ENCODE assay signal across 18 mouse cellular contexts in the genomic region with DNA sequence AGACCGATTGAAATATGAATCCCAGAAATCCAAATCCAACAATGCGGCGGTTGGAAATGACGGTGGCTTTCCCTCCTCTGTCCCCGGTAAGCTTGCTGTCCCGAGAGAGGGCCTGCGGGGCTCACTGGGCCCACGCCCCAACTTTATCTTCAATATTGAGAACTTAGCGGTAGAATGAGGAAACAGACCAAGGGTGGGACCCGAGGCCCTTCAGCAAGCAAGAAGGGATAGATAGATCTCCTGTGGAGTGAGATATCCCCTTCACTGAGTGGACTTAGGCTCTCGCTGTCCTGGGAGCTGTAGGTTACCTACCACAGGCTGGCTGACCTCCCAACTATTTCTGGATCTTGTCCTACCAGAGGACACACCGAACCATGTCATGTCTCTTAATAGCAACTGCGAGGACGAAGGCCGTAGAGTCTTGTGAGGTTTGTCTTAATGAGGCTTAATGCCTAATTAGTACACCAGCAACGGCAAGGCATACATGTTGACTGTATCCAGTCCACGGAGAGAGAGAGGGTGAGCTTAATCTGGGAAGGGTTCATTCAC. TPM values are rescaled to one million over a fixed set of nuclear protein-coding genes. Genes with fewer than 3 reads are reported as not detected.
DNase-seq lines count a peak whose midpoint lies in the region; ATAC-seq lines count a peak whose summit lies in the region.
"Had no signal": no experiment of that assay in that cellular context is flagged by ENCODE, and none has a peak within 500 bp of the region (broad histone marks: within the 10 kb centered on the region; RNA-seq: fewer than 3 reads in every experiment).

No protein-coding gene starts in this region.

- H3K36me3 ChIP-seq in heart, embryonic 10.5 days: peaks cover 23% of the 10 kb centered on the region
- peaks cover 41% of the 10 kb centered on the region for H3K36me3 ChIP-seq in midbrain, embryonic 10.5 days
- peaks cover 31% of the 10 kb centered on the region for H3K36me3 ChIP-seq in midbrain, embryonic 14.5 days (ENCODE audit: control insufficient read depth, insufficient read depth, low read length)

- H3K4me3 ChIP-seq in heart, embryonic 10.5 days: no peak overlapping the region
- no peak overlapping the region for H3K4me3 ChIP-seq in midbrain, embryonic 10.5 days
- H3K4me3 ChIP-seq in midbrain, embryonic 14.5 days (replicated peaks; ENCODE audit: low read depth, low read length): no peak overlapping the region
- H3K4me3 ChIP-seq: embryonic facial prominence, embryonic 12.5 days; forebrain, embryonic 15.5 days; heart, embryonic 13.5 days; hindbrain, embryonic 15.5 days had no signal

- peaks cover 42% of the 10 kb centered on the region for H3K4me1 ChIP-seq in heart, embryonic 10.5 days
- peaks cover 93% of the 10 kb centered on the region for H3K4me1 ChIP-seq in midbrain, embryonic 10.5 days
- peaks cover 37% of the 10 kb centered on the region for H3K4me1 ChIP-seq in midbrain, embryonic 14.5 days (ENCODE audit: control insufficient read depth, insufficient read depth, low read length)

- no peaks in the 10 kb centered on the region for H3K9me3 ChIP-seq in heart, embryonic 10.5 days
- no peaks in the 10 kb centered on the region for H3K9me3 ChIP-seq in midbrain, embryonic 10.5 days (replicated peaks)
- H3K9me3 ChIP-seq in midbrain, embryonic 14.5 days (ENCODE audit: control insufficient read depth, low read length): no peaks in the 10 kb centered on the region
- H3K9me3 ChIP-seq: embryonic facial prominence, embryonic 12.5 days; forebrain, embryonic 15.5 days; heart, embryonic 13.5 days; hindbrain, embryonic 15.5 days had no signal

- no peak overlapping the region for H3K9ac ChIP-seq in midbrain, embryonic 14.5 days (replicated peaks; ENCODE audit: low read length)
- H3K9ac ChIP-seq: embryonic facial prominence, embryonic 12.5 days; forebrain, embryonic 15.5 days; heart, embryonic 13.5 days; hindbrain, embryonic 15.5 days had no signal

- DNase-seq in gastrocnemius, adult 18-20 months (ENCODE audit: low spot score): peak; percentile 75
- no peak for DNase-seq in gastrocnemius, postnatal 25 days
- DNase-seq in heart, adult 18-20 months: peak; percentile 62 to 71
- DNase-seq in heart, embryonic 10.5 days (ENCODE audit: low spot score): no peak
- DNase-seq in midbrain, embryonic 10.5 days (ENCODE audit: low spot score): no peak
- DNase-seq in midbrain, embryonic 14.5 days: no peak
- DNase-seq: adrenal gland, adult 2 months; adrenal gland, postnatal 36 days; cerebellum, adult 11 months; cerebellum, adult 9-10 months; cerebellum, postnatal 25 days; kidney, adult 2 months had no signal

- ATAC-seq in midbrain, embryonic 14.5 days (ENCODE audit: low FRiP score, low TSS enrichment): no peak
- ATAC-seq in megakaryocyte, adult 5-6 weeks (ENCODE audit: poor library complexity, severe bottlenecking): no peak
- ATAC-seq: forebrain, embryonic 15.5 days; intestine, embryonic 16.5 days had no signal

- H3K27me3 ChIP-seq in heart, embryonic 10.5 days (ENCODE audit: insufficient read depth, poor library complexity, severe bottlenecking): peaks cover 9% of the 10 kb centered on the region; the same call in 1 of the 2 replicates
- peaks cover 24% of the 10 kb centered on the region; the same call in 1 of the 2 replicates for H3K27me3 ChIP-seq in midbrain, embryonic 10.5 days (ENCODE audit: low read depth, poor library complexity, severe bottlenecking)
- peaks cover 1% of the 10 kb centered on the region for H3K27me3 ChIP-seq in midbrain, embryonic 14.5 days (ENCODE audit: control insufficient read depth, insufficient read depth, low read length)
- H3K27me3 ChIP-seq: embryonic facial prominence, embryonic 12.5 days; forebrain, embryonic 15.5 days; hindbrain, embryonic 15.5 days had no signal

- H3K27ac ChIP-seq in heart, embryonic 10.5 days: no peak overlapping the region
- H3K27ac ChIP-seq in midbrain, embryonic 10.5 days (replicated peaks): peak overlapping the region; percentile 55
- H3K27ac ChIP-seq in midbrain, embryonic 14.5 days (replicated peaks; ENCODE audit: low read depth, low read length): no peak overlapping the region
- H3K27ac ChIP-seq: embryonic facial prominence, embryonic 12.5 days; forebrain, embryonic 15.5 days; heart, embryonic 13.5 days; hindbrain, embryonic 15.5 days had no signal

- no peak overlapping the region for H3K4me2 ChIP-seq in midbrain, embryonic 14.5 days (ENCODE audit: low read length)
- H3K4me2 ChIP-seq: embryonic facial prominence, embryonic 12.5 days; forebrain, embryonic 15.5 days; heart, embryonic 13.5 days; hindbrain, embryonic 15.5 days had no signal

- 79% methylated on average over 17 of the region's 17 CpGs for WGBS in heart, embryonic 10.5 days
- WGBS in midbrain, embryonic 10.5 days: 90% methylated on average over 17 of the region's 17 CpGs
- WGBS in midbrain, embryonic 14.5 days: 87% methylated on average over 17 of the region's 17 CpGs

RNA-seq across cellular contexts. Expression of a gene that starts 19.5 kb away (rescaled TPM):
- 100 to 1,000 TPM; 147 to 169 TPM for total RNA-seq in gastrocnemius, adult 18-20 months (2021)
- 100 to 1,000 TPM; 126 to 133 TPM for total RNA-seq in gastrocnemius, postnatal 25 days (2021)
- total RNA-seq in heart, adult 18-20 months (2021): 100 to 1,000 TPM; 327 to 375 TPM
- 74.6 and 82.3 TPM in 2 replicates for polyA plus RNA-seq in heart, embryonic 10.5 days (2016; fragmentation: Nextera tagmentation; extraction: Ambion mirVana)
- polyA plus RNA-seq in midbrain, embryonic 10.5 days (2016; fragmentation: Nextera tagmentation; extraction: Ambion mirVana): 70.6 and 78.8 TPM in 2 replicates
- 67.9 and 70.0 TPM in 2 replicates for polyA plus RNA-seq in midbrain, embryonic 14.5 days (2014; fragmentation: Nextera tagmentation; extraction: Ambion mirVana)
- 59.0 and 62.2 TPM in 2 replicates for total RNA-seq in megakaryocyte, adult 5-6 weeks (2015)
- 39.4 and 73.3 TPM in 2 replicates for total RNA-seq in megakaryocyte, adult 5-6 weeks (2017)

Comparison
In these comparisons a context has a peak if more than half of its experiments do, and no peak if none do; other contexts are left out.
1. DNase-seq: peak in gastrocnemius, adult 18-20 months (single experiment) and heart, adult 18-20 months (2 of 2); none in gastrocnemius, postnatal 25 days (single experiment), heart, embryonic 10.5 days (single experiment), midbrain, embryonic 10.5 days (single experiment) and midbrain, embryonic 14.5 days (single experiment).